Mouse (Mus musculus) kidney, postnatal 10 days (tissue): ENCODE measurements around the gene Etnk2.
A peak's percentile ranks its signal among the peaks of the same experiment; 100 is the strongest.
"Not testable (repeated sequence)": the region's sequence is repeated elsewhere in the genome, so short reads cannot be mapped to it uniquely, and the experiment has no call there.

ENCODE experiments used
- DNase-seq: peaks from one replicate; pipeline ENCODE4 v3.0.0; 2021; ENCODE audit warnings: mixed read lengths

Gene Etnk2

DNA sequence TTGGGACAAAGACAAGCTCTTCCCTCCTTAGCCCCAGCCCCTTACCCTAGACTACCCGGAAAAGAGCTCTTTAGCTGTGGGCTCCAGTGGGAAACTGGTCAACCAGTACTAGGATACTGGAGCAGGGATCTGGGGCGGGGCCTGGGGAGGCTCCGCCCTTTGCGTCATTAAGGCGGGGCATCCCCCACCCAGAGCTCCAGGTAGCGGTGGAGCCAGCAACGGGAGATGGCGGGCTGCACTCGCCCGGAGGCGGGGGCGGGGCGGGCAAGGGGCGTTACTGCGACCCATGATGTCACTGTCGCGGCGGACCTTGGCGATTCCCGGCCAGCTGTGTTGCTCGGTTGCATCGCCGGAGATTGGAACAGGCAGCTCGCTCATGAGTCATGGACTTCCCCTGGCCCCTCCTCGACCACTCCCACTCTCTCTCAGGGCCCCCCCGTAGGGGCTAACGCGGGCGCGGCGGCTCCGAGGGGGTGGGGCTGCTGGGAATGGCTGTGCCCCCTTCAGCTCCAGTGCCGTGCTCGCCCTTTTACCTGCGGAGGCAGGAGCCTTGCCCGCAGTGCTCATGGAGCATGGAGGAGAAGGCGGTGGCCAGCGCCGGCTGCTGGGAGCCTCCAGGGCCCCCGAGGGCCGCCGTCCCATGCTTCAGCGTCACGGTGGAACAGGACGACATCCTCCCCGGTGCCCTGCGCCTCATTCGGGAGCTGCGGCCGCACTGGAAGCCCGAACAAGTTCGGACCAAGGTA, at the start of gene Etnk2:
Gene Etnk2, plus strand, starts transcription at position 297 of the 746 bp plus-strand sequence.
- peak; percentile 91 for DNase-seq

DNA sequence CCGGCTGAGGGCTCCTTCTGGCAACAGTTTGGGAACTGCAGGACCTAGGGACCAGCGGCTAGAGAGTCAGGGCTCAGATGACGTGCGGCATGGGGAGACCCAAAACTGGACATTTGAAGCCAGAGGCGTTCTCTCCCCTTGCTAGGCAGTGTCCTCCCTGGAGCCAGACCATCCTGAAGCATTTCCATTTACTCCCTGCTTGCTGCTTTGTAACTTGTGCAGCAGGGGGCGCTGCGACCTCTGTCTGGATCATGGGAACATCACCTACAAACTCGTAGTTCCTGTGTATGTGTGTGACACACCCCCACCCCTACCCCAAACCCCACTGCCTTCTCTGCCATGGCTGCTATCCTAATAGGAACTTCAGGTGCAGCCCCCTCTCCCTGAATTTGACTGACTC, 49.0 kb upstream of the Etnk2 start:
- DNase-seq: peak; percentile 82

DNA sequence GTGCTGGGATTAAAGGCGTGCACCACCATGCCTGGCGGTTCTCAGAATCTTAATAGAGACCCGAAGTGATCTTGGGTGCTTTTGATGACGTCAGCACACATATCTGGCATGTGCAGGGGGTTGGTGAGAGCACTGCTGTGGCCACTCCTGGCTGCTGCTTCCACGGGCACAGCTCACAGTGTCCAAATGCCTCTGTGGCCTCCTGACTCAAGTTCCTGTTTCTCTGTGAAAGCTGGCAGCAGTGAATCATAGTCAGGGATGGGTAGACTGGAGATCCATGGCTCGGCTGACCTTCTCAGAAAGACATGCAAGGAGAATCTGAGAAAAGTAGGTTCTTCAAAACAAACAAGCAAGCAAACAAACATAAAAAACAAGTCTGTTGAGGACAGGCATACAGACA, 47.6 kb upstream of the Etnk2 start:
- DNase-seq: no peak

DNA sequence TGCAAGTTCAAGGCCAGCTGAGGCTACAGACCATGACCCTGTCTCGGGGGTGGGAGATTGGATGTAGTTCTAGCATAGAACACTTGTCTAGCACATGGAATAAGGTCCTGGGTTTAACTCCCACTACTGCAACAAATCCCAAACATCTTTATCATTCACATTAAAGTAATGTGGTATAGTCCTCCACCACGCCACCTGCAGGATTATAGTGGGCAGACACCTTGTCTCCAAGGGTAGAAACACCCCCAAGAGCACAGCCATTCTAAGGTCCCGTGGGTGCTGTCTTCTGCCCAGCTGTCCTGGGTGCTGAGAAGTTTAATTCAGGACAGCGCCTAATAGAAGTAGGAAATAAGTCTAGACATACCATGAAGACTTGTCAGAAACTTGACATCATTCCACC, 46.8 kb upstream of the Etnk2 start:
- DNase-seq: no peak

DNA sequence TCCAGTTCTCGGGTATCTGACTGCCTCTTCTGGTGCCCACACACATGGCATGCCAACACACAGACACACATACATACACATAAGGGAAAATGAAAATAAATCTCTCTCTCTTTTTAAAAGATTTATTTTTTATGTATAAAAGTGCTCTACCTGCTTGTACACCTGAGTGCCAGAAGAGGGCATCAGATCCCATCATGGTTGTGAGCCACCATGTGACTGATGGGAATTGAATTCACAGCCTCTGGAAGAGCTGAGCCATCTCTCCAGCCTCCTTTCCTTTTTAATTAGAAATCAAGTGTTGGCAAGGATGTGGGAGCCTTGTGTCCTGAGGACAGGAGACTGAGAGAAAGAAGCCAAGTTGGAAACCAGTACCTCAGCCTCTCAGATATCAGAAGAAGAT, 46.2 kb upstream of the Etnk2 start:
- no peak for DNase-seq

DNA sequence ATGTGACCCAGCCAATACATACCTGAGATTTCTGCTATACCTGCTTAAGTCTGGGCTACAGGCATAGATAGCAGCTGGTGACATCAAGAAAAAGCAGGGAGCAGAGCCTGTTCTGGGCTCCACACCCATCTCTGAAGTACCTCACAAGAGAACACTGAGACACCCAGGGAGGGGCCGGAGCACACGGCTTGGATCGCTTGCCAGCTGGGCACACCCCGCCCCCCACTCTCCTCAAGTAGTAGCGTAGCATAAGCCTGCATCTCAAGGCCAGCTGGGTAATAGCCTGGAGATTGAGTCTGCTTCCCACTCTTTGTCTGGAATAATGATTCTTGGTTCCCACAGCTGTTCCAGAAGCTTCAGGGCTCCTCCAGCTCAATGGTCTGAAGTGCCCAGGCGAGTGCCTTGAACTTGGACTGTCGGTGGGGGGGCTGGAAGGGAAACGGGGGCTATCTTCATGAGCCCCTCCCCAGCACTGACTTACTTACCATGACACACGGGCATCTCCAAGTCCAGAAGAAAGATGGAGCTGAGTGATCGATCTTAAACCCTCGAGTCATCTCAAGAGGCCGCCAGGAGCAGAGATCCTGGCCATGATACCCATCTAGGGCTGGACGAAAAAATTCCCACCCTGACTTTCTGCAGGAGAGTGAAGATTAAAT, 42.0 kb upstream of the Etnk2 start, which contains the start of gene Kiss1:
Gene Kiss1, plus strand, starts transcription at position 609 of the 659 bp plus-strand sequence.
- no peak for DNase-seq

DNA sequence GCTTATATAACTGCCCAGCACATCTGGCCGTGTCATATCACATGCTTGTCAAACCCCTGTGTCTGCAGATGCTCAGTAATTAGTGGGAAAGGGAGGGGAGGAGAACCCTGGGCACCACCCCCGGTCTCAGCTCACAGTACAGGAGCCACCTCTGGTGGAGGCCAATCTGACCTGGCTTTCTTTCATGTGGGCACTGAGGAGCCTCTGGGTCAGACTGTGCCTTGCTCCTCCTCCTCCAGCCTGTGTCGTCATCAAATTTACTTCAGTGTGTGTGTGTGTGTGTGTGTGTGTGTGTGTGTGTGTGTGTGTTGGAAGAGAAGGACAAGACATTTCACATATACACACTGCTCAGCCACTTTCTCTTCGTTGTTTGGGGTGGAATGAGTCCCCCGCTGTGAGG, 40.0 kb upstream of the Etnk2 start:
- DNase-seq: no peak

DNA sequence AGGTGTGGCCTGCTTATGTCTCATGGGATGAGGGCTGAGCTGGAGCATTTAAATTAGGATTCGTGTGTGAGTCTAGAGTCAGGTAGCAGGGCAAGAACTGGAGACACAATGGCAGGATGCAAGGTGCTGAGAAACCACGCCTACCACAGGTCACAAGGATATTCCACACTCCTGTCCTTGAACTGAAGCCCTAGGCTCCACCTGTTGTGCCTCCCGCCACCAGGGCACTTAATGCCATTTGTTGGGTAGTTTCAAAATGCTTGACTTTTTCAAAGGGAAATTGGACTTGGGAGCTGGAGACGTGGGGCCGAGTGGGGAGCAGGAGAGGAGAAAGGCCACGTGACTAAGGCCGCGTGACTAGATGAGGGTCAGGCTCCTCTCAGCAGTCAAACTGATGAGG, 37.4 kb upstream of the Etnk2 start:
- DNase-seq: no peak

DNA sequence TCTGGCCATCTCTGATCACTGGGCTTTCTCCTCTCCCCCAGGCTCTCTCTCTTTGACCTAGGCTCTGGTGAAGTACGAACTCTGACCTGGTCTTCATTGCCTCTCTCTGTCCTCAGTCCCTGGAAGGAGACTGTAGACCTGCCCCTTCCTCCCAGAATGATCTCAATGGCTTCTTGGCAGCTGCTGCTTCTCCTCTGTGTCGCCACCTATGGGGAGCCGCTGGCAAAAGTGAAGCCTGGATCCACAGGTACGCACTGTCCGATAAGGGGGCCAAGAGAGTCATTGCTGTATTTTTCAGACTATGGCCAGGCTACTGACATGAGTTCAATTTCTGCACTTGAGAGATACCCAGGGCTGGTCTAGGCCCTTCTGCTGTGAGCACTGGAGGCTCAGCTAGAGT, 36.3 kb upstream of the Etnk2 start:
- DNase-seq: no peak

DNA sequence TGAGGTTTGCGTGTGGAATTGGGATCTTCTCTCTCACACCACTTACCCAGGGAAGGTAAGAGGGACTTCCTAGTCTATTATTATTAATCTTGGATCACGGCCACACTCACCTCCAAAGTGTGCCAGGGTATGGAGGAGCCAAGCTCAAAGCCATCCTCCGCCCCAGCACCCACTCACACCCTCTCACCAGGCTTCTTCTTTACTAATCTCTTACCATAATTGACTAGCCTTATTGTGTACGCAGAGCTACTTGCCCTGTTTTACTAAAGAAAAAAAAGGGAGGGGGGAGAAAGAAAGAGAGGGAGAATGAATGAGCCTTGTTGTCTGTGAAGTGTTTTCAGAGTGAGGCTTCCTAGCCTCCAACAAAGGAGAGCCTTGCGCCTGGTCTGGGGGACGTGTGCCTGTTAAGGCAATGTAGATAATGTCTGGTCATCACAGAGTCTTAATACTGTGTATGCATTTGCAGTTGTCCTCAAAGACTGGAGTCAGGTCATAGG, 35.0 kb upstream of the Etnk2 start:
- DNase-seq: no peak

DNA sequence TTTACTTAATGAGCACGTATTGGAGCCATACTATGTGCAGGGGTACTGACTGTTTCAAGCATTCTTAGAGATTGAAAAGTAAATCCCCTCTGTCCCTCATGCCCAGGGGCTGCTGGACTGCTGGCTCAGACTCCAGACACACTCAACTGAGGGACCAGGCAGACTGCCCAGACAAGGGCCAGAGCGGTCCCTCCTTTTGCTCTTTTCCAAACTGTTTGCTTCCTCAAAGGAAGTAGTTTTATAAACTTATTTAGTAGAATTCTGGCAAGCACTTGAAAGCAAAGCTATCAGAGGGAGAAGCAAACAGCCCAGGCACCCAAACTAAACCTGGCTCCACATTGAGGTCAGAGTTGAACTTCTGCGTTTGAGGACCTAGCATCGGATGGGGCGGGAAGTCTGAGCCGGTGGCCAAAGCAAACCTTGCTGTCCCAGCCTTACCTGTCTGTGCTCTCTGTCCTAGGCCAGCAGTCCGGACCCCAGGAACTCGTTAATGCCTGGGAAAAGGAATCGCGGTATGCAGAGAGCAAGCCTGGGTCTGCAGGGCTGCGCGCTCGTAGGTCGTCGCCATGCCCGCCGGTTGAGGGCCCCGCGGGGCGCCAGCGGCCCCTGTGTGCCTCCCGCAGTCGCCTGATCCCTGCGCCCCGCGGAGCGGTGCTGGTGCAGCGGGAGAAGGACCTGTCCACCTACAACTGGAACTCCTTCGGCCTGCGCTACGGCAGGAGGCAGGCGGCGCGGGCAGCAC, 34.3 kb upstream of the Etnk2 start:
- DNase-seq: no peak

DNA sequence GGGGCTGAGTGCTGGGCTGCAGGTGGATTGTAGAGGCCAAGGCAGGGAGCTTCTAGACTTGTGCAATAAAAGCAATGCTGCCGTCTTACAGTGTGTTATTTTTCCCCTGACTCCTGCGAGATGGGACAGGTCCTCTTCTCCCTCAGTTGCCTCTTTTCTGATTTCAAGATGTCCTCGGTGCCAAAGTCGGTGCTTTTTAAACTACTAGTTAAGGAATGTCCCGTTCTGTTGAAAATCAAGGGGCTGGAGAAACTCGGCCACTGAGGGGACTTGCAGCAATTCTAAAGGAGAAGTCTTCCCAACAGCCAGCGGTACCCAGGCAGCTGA, 33.8 kb upstream of the Etnk2 start:
- no peak for DNase-seq

DNA sequence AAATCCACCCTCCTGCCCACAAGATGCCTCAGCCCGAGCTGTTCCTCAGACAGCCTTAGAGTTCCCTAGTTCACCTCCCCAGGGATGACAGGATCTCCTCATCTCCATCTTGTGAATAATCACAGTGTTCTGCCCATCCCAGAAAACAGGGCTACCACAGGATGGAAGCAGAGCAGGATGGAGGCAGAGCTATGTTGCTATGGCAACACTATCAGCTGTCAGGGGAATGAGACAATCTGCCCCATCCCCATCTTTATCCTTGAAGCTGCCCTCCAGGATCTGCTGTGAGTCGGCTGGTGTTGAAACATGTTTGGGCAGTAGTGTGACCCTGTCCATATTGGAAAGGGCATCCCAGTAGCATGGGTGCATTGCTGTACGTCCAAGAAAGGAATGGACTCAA, 32.2 kb upstream of the Etnk2 start:
- DNase-seq: no peak

DNA sequence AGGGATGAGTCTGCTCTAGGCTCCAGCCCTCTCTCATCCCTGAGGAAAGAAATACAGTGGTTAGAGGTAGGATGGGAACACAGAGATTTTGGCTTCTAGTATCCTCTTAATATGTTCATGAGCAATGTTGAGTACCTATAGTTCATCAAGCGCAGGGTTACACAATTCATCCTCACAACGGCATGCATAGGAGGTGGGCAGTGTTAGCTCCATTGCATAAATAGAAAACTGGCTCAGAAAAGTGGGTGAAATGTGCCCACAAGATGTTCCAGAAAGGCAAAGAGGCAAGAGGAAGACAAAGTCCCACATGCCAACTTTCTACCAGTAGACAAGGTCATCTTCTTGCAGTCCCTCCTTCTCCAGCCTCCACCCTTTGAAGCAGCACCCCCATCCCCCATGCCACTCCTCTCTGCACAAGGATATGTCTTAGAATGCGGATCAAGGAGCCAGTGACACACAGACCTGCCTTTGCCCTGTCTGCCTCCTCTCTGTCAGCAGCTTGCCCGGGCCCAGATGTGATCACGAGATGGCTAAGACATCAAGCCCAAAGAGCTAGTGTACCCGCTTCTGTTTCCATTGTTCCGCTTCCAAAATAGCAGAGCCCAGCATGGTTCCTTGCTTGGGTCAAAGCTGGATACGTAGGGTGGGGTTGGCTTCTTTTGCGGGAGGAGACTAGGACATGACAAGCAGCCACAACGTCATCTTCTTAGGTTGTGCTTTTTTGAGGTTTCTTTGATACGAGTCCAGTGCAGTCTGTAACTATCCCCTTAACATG, 30.5 kb upstream of the Etnk2 start:
- no peak for DNase-seq

DNA sequence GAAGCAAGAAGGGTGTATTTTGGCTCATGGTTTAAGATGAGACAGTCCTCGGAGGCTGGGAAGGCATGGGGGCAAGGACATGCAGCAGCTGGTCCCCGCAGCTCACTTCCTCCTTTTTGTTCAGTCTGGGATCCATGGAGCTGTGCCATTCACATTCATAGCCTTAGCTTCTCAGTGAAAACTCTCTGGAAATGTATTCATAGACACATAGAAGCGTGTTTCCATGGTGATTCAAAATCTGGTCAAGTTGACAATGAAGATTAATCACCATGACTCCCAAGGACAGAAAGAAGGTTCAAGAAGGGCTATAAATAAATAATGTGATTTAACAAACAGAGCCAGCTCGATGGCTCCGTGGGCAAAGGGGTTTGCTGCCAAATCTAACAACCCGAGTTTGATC, 29.4 kb upstream of the Etnk2 start:
- no peak for DNase-seq

DNA sequence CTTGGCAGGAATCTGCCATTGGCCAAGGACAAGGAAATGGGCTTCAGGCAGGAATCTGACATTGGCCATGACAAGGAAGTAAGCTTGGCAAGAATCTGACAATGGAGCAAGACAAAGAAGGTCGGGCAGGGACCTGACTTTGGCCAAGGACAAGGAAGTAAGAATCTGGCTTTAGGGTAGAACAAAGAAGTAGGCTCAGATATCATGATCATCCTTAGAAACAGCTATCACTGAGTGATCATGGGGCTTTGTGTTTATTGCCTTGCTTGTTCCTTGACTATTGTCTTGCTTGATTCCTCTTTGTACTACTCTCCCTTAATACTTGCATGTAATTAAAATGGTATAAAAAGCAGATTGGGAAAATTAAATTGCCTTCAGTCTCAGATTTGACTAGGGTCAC, 23.0 kb upstream of the Etnk2 start:
- not testable (repeated sequence) for DNase-seq

DNA sequence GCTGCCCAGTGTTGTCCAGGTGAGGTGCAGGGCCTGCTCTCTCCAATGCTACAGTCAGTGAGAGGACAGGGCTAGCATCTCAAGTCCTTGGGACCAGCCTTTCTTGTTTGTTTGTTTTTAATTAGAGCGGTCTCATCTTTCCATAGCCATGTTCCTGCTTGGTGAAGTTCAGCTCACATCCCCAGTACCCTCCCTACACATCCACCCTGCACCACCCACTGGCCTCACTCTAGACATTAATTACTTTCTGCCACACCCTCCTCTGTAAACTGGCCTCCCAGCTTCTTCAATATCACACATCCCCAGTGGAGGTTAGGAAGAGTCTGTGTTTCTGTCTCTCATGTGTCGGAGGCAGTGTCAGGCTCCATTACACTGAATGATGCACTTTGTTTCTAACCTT, 19.0 kb upstream of the Etnk2 start:
- DNase-seq: no peak

DNA sequence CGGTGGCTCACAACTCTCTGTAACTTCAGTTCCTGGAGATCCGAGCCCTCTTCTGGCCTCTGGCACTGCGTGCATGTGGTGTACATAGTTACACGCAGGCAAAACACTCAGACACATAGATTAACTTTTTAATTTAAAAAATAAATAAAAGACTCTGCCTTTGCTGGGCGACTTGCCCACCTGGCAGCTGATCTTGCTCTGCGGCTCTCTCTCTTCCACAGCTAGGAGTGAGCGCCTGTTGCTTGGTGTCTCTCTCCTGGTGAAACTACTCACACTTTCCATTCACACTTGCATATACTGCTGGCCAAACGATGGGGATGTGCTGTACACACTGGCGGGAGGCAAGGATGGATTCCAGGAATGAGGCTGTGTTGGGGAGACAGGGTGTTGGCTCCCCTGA, 16.8 kb upstream of the Etnk2 start:
- no peak for DNase-seq

DNA sequence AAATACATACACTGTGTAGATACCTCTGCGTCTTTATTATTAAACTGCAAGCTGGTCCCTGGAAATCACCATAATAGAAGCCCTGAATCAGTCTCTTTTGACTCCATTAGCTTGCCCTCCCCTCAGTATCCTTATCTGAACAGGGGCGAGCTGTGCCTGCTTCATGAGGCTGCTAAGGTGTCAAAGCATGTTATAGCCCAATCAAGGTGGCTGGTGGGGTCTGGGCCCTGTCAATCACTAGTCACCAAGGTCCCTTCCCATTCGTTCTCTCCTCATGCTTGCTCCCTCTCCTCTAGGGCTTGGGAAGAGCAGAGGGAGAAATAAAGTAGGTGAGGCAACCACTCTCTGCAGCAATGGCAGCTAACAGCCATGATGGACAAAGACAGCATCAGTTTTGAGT, 16.1 kb upstream of the Etnk2 start:
- DNase-seq: no peak

DNA sequence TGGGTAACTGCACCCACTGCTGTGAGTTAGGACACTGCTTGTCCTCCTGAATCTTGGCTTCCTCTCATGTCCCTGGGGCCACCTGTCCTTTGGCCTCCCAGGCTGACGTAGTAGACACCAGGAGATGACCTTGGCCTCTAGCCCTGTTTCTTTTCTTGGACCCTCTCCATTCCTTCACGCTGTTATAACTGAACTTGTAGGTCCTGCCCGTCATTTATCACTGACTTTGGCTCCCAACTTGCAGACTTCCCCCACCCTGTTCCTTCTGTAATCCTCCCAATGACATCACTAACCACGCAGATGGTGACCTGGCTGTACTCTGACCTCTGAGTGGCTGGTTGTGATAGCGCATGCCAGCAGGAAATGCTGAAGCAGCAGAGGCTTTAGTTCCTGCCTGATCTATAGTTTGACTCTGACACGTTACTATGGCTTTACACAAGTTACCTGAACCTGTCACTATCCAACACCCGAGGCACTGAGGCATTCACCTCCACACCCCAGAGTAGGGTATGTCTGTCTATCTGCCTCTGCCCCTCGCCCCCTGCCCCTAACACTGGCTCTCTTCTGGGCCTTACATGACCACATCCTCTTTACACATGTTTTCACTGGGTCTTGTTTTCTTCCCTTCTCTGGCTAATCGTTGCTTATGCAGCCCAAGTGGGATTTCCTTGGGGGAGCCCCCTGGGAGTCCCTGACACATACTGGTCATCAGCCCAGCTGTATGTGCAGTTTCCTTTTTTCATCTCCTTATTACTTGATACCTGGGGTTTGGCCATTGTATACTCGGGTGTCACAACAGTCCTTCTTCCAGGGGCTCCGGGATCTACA, 15.5 kb upstream of the Etnk2 start:
- DNase-seq: peak; percentile 60

DNA sequence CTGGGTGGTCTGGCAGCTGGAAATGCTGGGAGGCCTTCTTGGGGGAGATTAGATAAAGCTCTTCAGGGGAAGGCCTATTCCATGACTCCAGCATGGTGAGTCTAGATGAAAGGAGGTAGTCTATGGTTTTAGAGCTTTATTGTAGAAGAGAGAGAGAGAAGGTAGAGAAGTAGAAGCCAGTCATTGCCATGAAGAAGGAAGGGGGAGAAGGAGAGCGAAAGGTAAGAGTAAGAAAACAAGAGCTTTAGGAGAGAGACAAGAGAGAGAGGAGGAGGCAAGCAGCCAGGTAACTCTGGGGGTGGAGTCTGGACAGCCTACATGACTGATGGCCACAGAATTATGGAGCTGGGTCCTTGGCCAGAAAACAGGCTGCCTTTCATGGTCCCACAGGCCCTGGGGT, 13.2 kb upstream of the Etnk2 start, which contains the start of gene Ren1:
Gene Ren1, plus strand, starts transcription at position 301 of the 400 bp plus-strand sequence.
- peak; percentile 37 for DNase-seq

DNA sequence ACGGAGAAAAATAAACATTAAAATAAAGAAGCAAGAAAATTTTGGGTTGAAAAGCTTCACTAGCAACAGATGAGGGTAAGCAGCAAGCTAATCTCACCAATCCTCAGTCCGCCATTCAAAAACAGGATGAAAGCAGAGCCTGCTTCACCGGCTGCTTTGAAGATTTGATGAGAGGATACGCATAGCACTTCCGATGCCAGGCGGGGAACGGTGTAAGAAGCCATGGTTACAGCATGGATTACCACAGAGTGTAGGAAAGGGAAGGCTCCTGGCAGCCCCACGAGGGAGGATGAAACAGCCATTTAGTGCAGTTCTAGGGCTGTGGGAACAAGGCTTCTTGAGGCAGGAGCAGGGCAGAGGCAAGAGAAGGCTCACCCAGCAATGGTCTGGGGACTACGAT, 11.6 kb upstream of the Etnk2 start:
- DNase-seq: no peak
